Mouse (Mus musculus): ENCODE results near the gene Wfs1. TPM values are rescaled to one million over a fixed set of nuclear protein-coding genes. Genes with fewer than 3 reads are reported as not detected.

Wfs1 gene
- polyA plus RNA-seq, 1 experiment from 2014 or later, result 10.1 TPM

DNA sequence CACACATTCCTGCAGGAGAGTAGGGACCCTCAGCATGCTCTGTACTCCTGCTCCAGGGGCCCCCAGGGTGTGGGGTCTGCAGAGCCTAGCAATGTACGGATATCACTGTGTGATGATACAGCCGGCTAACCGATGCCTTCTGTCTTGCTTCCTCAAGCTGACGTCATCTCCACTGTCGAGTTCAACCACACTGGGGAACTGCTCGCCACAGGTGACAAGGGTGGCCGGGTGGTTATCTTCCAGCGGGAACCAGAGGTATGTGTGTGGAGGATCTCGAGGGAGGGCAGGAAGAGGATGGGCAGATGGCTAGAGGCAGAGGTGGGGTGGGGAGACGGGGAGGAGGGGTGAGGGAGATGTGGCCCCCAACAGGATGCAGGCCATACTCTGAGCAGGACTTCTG, 66.2 kb downstream of the Wfs1 start:
- no peak overlapping the region for H3K9ac ChIP-seq
- WGBS, result 56% methylated on average over 10 of the region's 10 CpGs
- no peak overlapping the region for H3K4me3 ChIP-seq
- no peak overlapping the region for H3K4me2 ChIP-seq
- 0 out of 2 replicates have a peak, but pooled peaks cover 4% of the 10 kb centered on the region for H3K4me1 ChIP-seq
- H3K27ac ChIP-seq, result no peak overlapping the region
- no peaks in the 10 kb centered on the region for H3K27me3 ChIP-seq
- H3K9me3 ChIP-seq, result no peaks in the 10 kb centered on the region
- ATAC-seq (ENCODE audit: borderline replicate concordance, extremely low read depth, low FRiP score, low TSS enrichment), result no peak
- H3K36me3 ChIP-seq, result no peaks in the 10 kb centered on the region

DNA sequence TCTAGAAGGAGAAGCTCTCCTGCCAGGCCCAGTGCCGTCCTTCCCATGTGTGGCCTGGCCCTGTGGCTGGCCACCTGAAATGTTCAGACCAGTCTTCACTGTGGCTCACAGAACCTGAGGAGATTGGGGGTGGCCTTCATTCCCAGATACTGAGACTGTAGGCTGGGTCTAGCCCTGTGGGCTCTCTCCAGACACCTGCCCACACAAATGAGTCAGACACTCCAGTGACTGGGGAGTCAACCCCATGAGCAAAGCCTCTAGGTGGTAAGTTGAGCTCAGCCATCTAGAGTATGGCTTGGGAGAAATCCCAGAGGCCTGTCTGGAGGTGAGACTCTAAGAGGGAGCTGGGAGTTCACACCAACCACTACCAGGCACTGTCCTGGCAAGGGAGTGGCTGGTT, 67.1 kb downstream of the Wfs1 start:
- H3K9me3 ChIP-seq, result no peaks in the 10 kb centered on the region
- ATAC-seq (ENCODE audit: borderline replicate concordance, extremely low read depth, low FRiP score, low TSS enrichment), result no peak
- no peak overlapping the region for H3K4me2 ChIP-seq
- H3K27ac ChIP-seq, result no peak overlapping the region
- H3K9ac ChIP-seq, result no peak overlapping the region
- 0 out of 2 replicates have a peak, but pooled peaks cover 4% of the 10 kb centered on the region for H3K4me1 ChIP-seq
- no peaks in the 10 kb centered on the region for H3K36me3 ChIP-seq
- H3K27me3 ChIP-seq, result no peaks in the 10 kb centered on the region
- 65% methylated on average over 1 of the region's 1 CpGs for WGBS
- no peak overlapping the region for H3K4me3 ChIP-seq

DNA sequence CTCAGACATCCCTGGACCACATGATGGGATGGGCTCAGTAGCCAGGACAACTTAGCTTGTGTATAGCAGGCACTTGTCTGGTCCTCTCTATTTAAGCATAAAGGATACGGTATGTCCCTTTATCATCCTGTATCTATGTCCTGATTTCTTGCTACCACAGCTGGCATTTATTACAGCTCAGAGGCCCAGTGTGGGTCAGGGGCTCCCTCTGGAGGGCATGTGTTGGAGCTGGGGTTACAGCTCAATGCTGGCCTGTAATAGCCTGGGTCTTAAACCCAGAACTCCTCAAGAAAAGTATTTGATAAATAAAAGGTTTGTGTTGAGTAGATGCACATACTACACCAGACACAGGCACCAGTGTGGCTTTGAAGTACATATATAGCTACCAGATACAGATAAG, 68.9 kb downstream of the Wfs1 start:
- Histone ChIP-seq H3K4me2 (no peak overlapping the region), H3K4me1 (0 out of 2 replicates have a peak, but pooled peaks cover 4% of the 10 kb centered on the region), H3K27me3 (no peaks in the 10 kb centered on the region), H3K4me3 (no peak overlapping the region), H3K9me3 (no peaks in the 10 kb centered on the region), H3K36me3 (no peaks in the 10 kb centered on the region), H3K27ac (no peak overlapping the region), H3K9ac (no peak overlapping the region)
- ATAC-seq (ENCODE audit: borderline replicate concordance, extremely low read depth, low FRiP score, low TSS enrichment), result no peak
- WGBS, result 39% methylated on average over 1 of the region's 1 CpGs

DNA sequence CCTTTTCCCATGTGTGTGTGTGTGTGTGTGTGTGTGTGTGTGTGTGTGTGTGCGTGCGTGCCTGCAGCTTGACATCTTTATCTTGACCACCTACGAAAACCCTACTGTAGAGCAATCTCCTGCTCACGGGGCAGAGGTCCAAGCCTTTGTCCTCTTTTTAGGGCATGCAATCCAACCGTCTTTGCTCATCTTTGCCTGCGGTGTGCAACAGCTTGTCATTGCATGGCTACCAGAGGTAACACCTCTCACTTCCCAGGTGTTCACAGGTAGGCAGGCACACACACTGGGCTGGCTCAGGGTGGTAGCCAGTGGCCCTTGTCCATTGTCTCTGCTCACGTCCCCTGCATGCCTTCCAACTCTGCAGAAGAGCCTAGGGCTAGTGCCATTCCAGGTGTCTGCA, 71.0 kb downstream of the Wfs1 start:
- Histone ChIP-seq H3K4me2 (no peak overlapping the region), H3K4me1 (0 out of 2 replicates have a peak, but pooled peaks cover 4% of the 10 kb centered on the region), H3K9me3 (no peaks in the 10 kb centered on the region), H3K27ac (no peak overlapping the region), H3K4me3 (no peak overlapping the region), H3K9ac (no peak overlapping the region), H3K27me3 (no peaks in the 10 kb centered on the region; the same call in 1 of the 2 replicates), H3K36me3 (no peaks in the 10 kb centered on the region)
- WGBS, result 80% methylated on average over 7 of the region's 7 CpGs
- no peak for ATAC-seq (ENCODE audit: borderline replicate concordance, extremely low read depth, low FRiP score, low TSS enrichment)

DNA sequence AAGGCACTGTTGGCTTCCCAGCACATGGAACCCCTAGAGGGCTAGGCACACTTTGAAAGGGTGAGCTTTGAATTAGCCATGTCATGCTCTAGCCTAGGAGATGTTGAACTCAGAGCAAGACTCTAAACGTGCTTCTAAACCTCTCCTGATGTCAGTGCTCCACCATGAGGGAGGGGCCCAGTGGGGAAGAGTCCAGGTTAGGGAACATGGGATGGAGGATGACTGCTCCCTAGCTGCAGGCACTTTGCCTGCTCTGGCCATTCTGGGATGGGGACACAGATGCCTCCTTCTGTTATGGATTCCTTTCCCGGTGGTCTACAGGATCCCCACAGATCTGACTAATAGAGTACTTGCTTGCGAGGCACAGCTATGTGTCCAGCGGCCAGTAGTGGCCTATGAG, 71.8 kb downstream of the Wfs1 start:
- no peak for ATAC-seq (ENCODE audit: borderline replicate concordance, extremely low read depth, low FRiP score, low TSS enrichment)
- H3K9me3 ChIP-seq, result no peaks in the 10 kb centered on the region
- no peak overlapping the region for H3K4me3 ChIP-seq
- H3K4me2 ChIP-seq, result no peak overlapping the region
- 71% methylated on average over 4 of the region's 4 CpGs for WGBS
- no peak overlapping the region for H3K27ac ChIP-seq
- 0 out of 2 replicates have a peak, but pooled peaks cover 4% of the 10 kb centered on the region for H3K4me1 ChIP-seq
- H3K27me3 ChIP-seq, result no peaks in the 10 kb centered on the region; the same call in 1 of the 2 replicates
- H3K36me3 ChIP-seq, result no peaks in the 10 kb centered on the region
- H3K9ac ChIP-seq, result no peak overlapping the region

DNA sequence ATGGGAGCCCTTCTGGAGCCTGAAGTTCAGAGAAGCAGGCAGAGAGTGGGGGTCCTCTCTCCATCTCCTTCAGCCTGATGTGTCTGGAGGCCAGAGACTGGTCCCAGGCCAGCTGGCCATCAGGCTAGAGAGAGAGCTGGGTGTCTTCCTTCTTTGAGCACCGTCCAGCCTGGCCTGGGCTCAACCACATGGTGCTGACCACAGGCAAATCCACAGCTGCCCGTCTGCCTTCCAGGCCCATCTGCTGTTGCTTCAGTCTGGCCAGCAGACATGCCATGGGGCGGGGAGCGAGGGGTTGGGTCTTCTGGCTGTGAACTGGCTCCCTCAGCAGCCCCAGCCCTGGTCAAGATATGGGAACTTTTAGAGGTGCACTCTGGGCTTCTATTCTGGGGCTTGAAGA, 72.4 kb downstream of the Wfs1 start:
- no peaks in the 10 kb centered on the region; the same call in 1 of the 2 replicates for H3K27me3 ChIP-seq
- H3K9ac ChIP-seq, result no peak overlapping the region
- no peak overlapping the region for H3K27ac ChIP-seq
- ATAC-seq (ENCODE audit: borderline replicate concordance, extremely low read depth, low FRiP score, low TSS enrichment), result no peak
- H3K4me2 ChIP-seq, result no peak overlapping the region
- H3K4me3 ChIP-seq, result no peak overlapping the region
- no peaks in the 10 kb centered on the region for H3K9me3 ChIP-seq
- WGBS, result 64% methylated on average over 4 of the region's 4 CpGs
- H3K36me3 ChIP-seq, result no peaks in the 10 kb centered on the region
- H3K4me1 ChIP-seq, result 0 out of 2 replicates have a peak, but pooled peaks cover 4% of the 10 kb centered on the region

Other genes starting within 250 kb of the Wfs1 start
- 23.8 and 25.5 TPM in 2 replicates for gene Bloc1s4, start 240.6 kb downstream of the Wfs1 start, polyA plus RNA-seq (2015; fragmentation: Nextera tagmentation; extraction: Ambion mirVana)
- gene Mrfap1, start 192.4 kb downstream of the Wfs1 start, polyA plus RNA-seq (2015; fragmentation: Nextera tagmentation; extraction: Ambion mirVana), result 476 and 499 TPM in 2 replicates
- gene Man2b2, start 158.6 kb downstream of the Wfs1 start, polyA plus RNA-seq (2015; fragmentation: Nextera tagmentation; extraction: Ambion mirVana), result 11.3 and 14.0 TPM in 2 replicates
- 0.10 and 0.26 TPM in 2 replicates for gene Ppp2r2c, start 120.7 kb downstream of the Wfs1 start, polyA plus RNA-seq (2015; fragmentation: Nextera tagmentation; extraction: Ambion mirVana)
- gene Gm1043, start 96.2 kb upstream of the Wfs1 start, polyA plus RNA-seq (2015; fragmentation: Nextera tagmentation; extraction: Ambion mirVana), result not detected in 2 replicates